Mouse (Mus musculus) embryonic stem cell, embryonic (primary cell): ENCODE results near the gene Gm8926.
"Not testable (repeated sequence)": the region's sequence is repeated elsewhere in the genome, so short reads cannot be mapped to it uniquely, and the experiment has no call there.

Source experiments
- CTCF ChIA-PET, 4 experiments: fragments of 300-600 bp in 2 of 4; fragments of 350-600 bp in 2 of 4; sonication (Branson Sonifier 250); formaldehyde crosslinking; loops; one replicate each; lab custom pipeline; 2022; ENCODE audit warnings: inconsistent platforms in 2 of 4; lab: Charles Lee
- POLR2A ChIA-PET, 4 experiments: fragments of 300-600 bp in 2 of 4; fragments of 350-600 bp in 2 of 4; sonication (Branson Sonifier 250); formaldehyde crosslinking; loops; one replicate each; lab custom pipeline; 2022; ENCODE audit warnings: antibody characterized with exemption in 4 of 4, inconsistent platforms in 1 of 4; lab: Charles Lee

Gene Gm8926

DNA sequence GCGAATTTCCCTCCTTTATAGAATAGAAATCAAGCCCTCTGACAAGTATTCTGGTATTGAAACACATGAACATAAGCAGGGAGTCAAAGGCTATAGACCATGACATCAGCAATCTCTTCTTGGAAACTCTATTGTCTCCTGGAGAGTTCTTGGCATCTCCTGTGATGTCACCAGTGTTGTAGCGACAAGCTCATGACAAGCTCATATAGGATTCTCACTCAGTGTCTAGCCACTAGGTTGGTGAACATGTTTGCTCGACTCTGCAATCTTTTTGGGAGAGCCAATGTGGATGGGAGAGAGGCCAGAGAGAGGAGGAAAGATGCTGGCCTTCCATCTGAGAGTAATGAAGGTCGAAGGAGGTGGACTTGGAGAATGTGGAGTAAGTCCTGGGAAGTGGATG lies at the start of gene Gm8926:
TSS of gene Gm8926 (plus strand) at position 301 of the 400 bp plus-strand sequence.
- POLR2A ChIA-PET, CTCF ChIA-PET: not testable (repeated sequence)
